Mouse (Mus musculus): Measurements from ENCODE around the gene Ppara.

Ppara gene

GRCm38 (mm10) chr15:85851656-85852392, 117.0 kb downstream of the Ppara start:
- no peak for DNase-seq (ENCODE audit: low spot score in 2 of 2)
